Mouse (Mus musculus): ENCODE data around the gene Gm13128. TPM values are rescaled to one million over a fixed set of nuclear protein-coding genes. Genes with fewer than 3 reads are reported as not detected.
"Not testable (repeated sequence)": the region's sequence is repeated elsewhere in the genome, so short reads cannot be mapped to it uniquely, and the experiment has no call there.

Gene Gm13128
- polyA plus RNA-seq (2011; ENCODE audit: insufficient read length, low read depth, missing spikeins): not detected in 2 replicates

DNA sequence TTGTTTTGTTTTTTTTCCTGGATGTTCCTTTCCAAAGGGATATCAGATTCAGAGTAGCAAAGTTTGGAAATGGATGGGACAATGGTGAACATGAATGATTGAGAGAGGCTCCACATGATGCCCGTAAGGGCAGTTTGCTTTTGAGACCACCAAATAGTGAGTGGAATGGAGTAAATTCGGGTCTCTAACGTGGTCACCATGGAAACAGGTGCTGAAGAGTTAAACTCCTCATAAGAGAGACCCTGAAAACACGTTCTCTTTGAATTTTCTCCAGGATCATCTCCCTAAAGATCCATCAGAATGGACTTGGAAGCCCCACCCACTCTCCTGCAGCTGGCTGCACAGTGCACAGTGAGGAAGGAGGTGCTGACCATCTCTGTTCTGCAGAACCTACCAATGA, at the start of gene Gm13128:
TSS of gene Gm13128 (plus strand) at position 301 of the 400 bp plus-strand sequence.
- not testable (repeated sequence) for H3K27ac ChIP-seq (ENCODE audit: insufficient read depth, low read length); H3K4me1 ChIP-seq (ENCODE audit: control insufficient read depth, insufficient read depth, low read length); H3K4me3 ChIP-seq (ENCODE audit: insufficient read depth, low read length)

DNA sequence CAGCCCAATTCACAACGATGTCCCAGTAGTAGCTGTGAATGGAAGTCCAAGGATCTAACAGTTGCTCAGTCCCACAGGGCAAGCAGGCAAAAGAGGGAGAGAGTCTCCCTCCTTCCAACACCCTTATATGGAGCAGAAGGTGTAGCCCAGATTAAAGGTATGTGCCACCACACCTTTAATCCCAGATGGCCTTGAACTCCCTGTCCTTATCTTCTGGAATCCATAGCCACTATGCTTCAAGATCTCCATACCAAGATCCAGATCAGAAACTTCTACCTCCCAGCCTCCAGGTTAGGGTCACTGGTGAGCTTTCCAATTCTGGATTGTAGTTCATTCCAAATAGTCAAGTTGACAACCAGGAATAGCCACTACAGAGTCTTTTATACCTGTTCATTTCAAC, 49.7 kb upstream of the Gm13128 start, which contains the start of gene Pramel5:
TSS of gene Pramel5 (minus strand) at position 101 of the 400 bp plus-strand sequence.
- H3K4me1 ChIP-seq (ENCODE audit: control insufficient read depth, insufficient read depth, low read length); H3K27ac ChIP-seq (ENCODE audit: insufficient read depth, low read length): not testable (repeated sequence)

DNA sequence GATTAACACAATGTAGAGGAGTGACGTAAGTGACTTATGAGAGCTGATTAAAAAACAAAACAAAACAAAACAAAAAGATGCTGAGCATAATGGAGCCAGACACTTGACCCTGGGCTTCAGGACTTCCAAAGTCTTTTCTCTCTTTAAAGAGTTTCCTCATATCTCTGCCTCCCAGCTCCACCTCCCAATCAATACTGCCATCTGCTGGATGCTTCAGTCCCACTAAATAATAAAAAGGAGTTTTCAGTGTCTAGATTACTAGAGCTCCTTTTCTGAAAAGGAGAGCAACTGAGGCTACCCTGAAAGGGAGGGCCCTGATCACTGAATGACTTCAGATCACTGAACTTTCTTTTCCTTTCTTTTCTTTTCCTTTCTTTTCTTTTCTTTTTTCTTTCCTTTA, 30.6 kb upstream of the Gm13128 start:
- not testable (repeated sequence) for H3K27ac ChIP-seq (ENCODE audit: insufficient read depth, low read length); H3K4me1 ChIP-seq (ENCODE audit: control insufficient read depth, insufficient read depth, low read length); H3K4me3 ChIP-seq (ENCODE audit: insufficient read depth, low read length)

More for the DNA sequence above, 49.7 kb upstream of the Gm13128 start, which contains the start of gene Pramel5:
- H3K4me3 ChIP-seq (ENCODE audit: insufficient read depth, low read length): not testable (repeated sequence)

DNA sequence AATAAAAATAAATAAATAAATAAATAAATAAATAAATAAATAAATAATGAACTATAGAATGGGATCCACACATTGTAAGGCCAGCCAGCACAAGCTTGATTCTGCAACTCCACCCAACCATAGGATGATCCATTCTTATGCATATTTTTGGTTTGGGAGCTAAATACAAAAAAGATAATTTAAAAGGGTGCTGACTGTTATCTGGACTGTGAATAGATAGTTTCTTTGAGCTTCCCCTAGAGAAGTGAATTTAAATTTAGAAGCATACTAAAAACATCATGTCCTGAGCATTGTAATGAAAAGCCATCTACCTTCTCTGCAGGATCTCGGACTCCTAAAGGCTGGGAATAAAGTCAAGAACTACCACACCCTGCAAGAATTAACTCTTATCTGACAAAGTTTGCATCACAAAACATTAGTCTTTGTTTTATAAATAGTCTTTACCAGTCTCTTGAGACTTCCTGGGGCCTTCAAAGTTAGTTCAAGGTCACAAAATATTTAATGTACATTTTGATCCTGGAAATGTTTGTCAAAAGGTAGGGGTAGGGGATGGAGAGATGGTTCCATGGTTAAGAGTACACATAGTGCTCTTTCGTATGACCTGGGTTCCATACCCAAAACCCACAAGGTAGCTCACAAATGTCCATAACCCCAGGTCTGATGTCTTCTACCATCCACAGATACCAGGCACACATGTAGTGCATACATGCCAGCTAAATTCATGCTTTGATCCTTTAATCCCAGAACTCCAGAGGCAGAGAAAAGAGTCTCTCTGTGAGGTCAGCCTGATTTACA, 17.2 kb upstream of the Gm13128 start:
- not testable (repeated sequence) for H3K4me1 ChIP-seq (ENCODE audit: control insufficient read depth, insufficient read depth, low read length); H3K27ac ChIP-seq (ENCODE audit: insufficient read depth, low read length); H3K4me3 ChIP-seq (ENCODE audit: insufficient read depth, low read length)

DNA sequence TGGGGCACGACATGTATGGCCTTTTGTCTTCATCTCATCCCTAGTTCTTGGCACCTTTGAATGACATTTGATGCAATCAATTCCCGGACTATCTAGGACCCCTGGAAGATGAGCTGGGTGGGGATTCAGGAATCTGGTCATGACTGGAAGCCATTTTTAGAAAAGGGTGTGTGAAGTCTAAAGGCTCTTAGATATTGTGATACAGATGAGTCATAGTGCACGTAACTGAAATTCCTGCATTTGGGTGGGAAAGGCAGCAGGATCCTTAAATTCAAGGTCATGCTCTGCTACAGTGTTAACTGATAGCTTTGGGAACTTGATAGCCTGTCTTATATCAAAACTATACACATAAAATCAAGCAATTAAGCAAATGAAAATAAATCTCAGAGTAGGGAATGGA, 5.8 kb downstream of the Gm13128 start:
- H3K4me3 ChIP-seq (ENCODE audit: insufficient read depth, low read length); H3K27ac ChIP-seq (ENCODE audit: insufficient read depth, low read length); H3K4me1 ChIP-seq (ENCODE audit: control insufficient read depth, insufficient read depth, low read length): not testable (repeated sequence)

DNA sequence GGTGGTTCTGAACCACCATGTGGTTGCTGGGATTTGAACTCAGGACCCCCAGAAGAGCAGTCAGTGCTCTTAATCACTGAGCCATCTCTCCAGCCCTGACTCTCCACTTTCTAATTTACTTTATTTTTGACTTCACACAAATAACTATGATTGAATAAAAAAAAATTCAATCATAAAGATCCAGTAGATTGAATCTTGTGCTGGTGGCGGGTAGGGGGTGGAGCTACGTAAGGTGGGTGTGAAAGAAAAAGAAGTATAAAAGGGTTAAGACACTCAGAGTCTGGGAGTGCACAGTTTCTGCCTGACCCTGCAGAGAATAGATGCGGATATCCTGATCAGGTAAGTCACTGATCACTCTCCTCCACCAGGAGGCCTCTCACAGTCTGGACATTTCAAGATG, 27.6 kb downstream of the Gm13128 start, which contains the start of gene Gm13119:
TSS of gene Gm13119 (plus strand) at position 301 of the 400 bp plus-strand sequence.
- H3K27ac ChIP-seq (ENCODE audit: insufficient read depth, low read length); H3K4me1 ChIP-seq (ENCODE audit: control insufficient read depth, insufficient read depth, low read length); H3K4me3 ChIP-seq (ENCODE audit: insufficient read depth, low read length): not testable (repeated sequence)

DNA sequence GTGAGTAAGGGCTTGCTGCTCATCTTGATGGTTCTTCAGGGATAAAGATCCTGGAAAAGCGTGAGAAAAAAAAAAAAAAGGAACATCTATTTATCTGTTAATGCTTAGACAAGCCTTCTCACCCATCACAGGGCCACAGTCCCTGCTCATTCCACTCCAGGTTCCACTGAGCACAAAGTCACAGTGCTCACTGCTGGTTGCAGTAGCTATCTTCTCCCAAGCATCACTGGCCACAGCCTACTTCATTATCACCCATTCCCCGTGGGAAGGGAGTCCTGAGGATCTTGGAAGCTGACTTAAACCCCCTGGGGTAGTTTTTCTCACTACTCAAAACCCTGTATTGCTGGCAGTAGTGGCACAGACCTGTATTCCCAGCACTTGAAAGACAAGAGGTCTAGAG, 47.9 kb downstream of the Gm13128 start, which contains the start of gene Pramef20:
TSS of gene Pramef20 (minus strand) at position 23 of the 400 bp plus-strand sequence.
- Histone ChIP-seq H3K4me3 (ENCODE audit: insufficient read depth, low read length) (no peak within 1 kb of the TSS), H3K27ac (ENCODE audit: insufficient read depth, low read length) (no peak within 1 kb of the TSS), H3K4me1 (ENCODE audit: control insufficient read depth, insufficient read depth, low read length) (no peaks in the 10 kb centered on the region)
- no peak for TF ChIP-seq POLR2A (IDR thresholded peaks at IDR 0.05; ENCODE audit: low read depth, low read length)

Other genes starting within 250 kb of the Gm13128 start
- gene Gm13102, start 223.8 kb upstream of the Gm13128 start, polyA plus RNA-seq (2011; ENCODE audit: insufficient read length, low read depth, missing spikeins): not detected in 2 replicates
- not detected in 2 replicates for gene Oog3, start 167.6 kb upstream of the Gm13128 start, polyA plus RNA-seq (2011; ENCODE audit: insufficient read length, low read depth, missing spikeins)
- not detected in 2 replicates for gene Oog2, start 139.5 kb upstream of the Gm13128 start, polyA plus RNA-seq (2011; ENCODE audit: insufficient read length, low read depth, missing spikeins)
- gene C87977, start 116.9 kb upstream of the Gm13128 start, polyA plus RNA-seq (2011; ENCODE audit: insufficient read length, low read depth, missing spikeins): not detected in 2 replicates
- gene Pramel5, start 49.8 kb upstream of the Gm13128 start, polyA plus RNA-seq (2011; ENCODE audit: insufficient read length, low read depth, missing spikeins): not detected in 2 replicates
- not detected in 2 replicates for gene Gm13119, start 27.7 kb downstream of the Gm13128 start, polyA plus RNA-seq (2011; ENCODE audit: insufficient read length, low read depth, missing spikeins)
- not detected in 2 replicates for gene Pramef20, start 47.7 kb downstream of the Gm13128 start, polyA plus RNA-seq (2011; ENCODE audit: insufficient read length, low read depth, missing spikeins)
- not detected in 2 replicates for gene Pramef12, start 78.2 kb downstream of the Gm13128 start, polyA plus RNA-seq (2011; ENCODE audit: insufficient read length, low read depth, missing spikeins)
- not detected in 2 replicates for gene 1700012P22Rik, start 108.5 kb downstream of the Gm13128 start, polyA plus RNA-seq (2011; ENCODE audit: insufficient read length, low read depth, missing spikeins)
- gene Gm9944, start 123.1 kb downstream of the Gm13128 start, polyA plus RNA-seq (2011; ENCODE audit: insufficient read length, low read depth, missing spikeins): not detected in 2 replicates
- not detected in 2 replicates for gene Aadacl3, start 133.5 kb downstream of the Gm13128 start, polyA plus RNA-seq (2011; ENCODE audit: insufficient read length, low read depth, missing spikeins)
- not detected in 2 replicates for gene 9430007A20Rik, start 189.6 kb downstream of the Gm13128 start, polyA plus RNA-seq (2011; ENCODE audit: insufficient read length, low read depth, missing spikeins)
- not detected in 2 replicates for gene Gm13124, start 234.9 kb downstream of the Gm13128 start, polyA plus RNA-seq (2011; ENCODE audit: insufficient read length, low read depth, missing spikeins)

Data from embryonic fibroblast, embryonic 13.5 days (primary cell).